Mouse (Mus musculus) heart, postnatal 0 days (tissue): ENCODE measurements around the gene Znhit6.

Experiments
- CTCF ChIP-seq: IDR thresholded peaks from 2 replicates; pipeline ENCODE4 v1.5.1; 2016; ENCODE audit warnings: antibody characterized with exemption, control low read depth, low read depth
- EP300 ChIP-seq: IDR thresholded peaks from 2 replicates; pipeline ENCODE4 v1.6.1; 2016; ENCODE audit warnings: antibody characterized with exemption, low read depth

DNA sequence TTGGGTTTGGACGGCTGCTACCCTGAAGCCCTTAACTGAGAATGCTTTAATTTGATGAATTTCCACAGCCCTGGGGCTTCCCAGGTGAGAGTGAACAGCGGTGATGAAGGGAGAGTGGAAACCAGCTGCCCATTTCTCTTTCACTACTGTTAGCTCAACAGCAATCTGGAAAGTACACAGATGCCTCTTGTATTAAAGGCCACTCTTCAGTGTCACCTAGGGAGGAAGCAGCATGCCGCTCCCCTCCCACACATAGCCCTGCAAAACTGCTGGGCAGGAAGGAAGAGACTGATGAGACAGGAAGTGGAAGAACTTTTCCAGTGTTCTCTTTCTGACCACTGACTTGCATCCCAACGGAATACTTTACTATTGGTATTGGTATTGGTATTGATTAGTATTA is 37.2 kb downstream of the Znhit6 start:
- no peak for TF ChIP-seq CTCF
- TF ChIP-seq EP300: no peak
